Mouse (Mus musculus) kidney, adult 8-10 months (tissue): ENCODE measurements around the gene Tlr8.
"Not testable (repeated sequence)": the region's sequence is repeated elsewhere in the genome, so short reads cannot be mapped to it uniquely, and the experiment has no call there.

Experiments
- DNase-seq, 2 experiments: peaks; one replicate each; pipeline ENCODE4 v3.0.0; 2022

Gene Tlr8

GRCm38 (mm10) chrX:167264086-167264485 lies at the start of gene Tlr8:
Gene Tlr8, minus strand, starts transcription at chrX:167264329.
- no peak for DNase-seq

- not testable (repeated sequence) for DNase-seq
Observed at GRCm38 (mm10) chrX:167302061-167302460, 37.9 kb upstream of the Tlr8 start.

GRCm38 (mm10) chrX:167276953-167277352 lies 12.8 kb upstream of the Tlr8 start:
- peak; percentile 27 to 52 for DNase-seq

- DNase-seq: no peak
Observed at GRCm38 (mm10) chrX:167276551-167276950, 12.4 kb upstream of the Tlr8 start.

- no peak for DNase-seq
Observed at GRCm38 (mm10) chrX:167263530-167263929, 599 bp downstream of the Tlr8 start.

- no peak for DNase-seq
Observed at GRCm38 (mm10) chrX:167241736-167242135, 22.4 kb downstream of the Tlr8 start.

GRCm38 (mm10) chrX:167239293-167239921 lies 24.7 kb downstream of the Tlr8 start:
- DNase-seq: no peak

- DNase-seq: peak; percentile 38 to 71
Observed at GRCm38 (mm10) chrX:167233104-167233687, 30.9 kb downstream of the Tlr8 start.

- no peak for DNase-seq
Observed at GRCm38 (mm10) chrX:167231150-167231549, 33.0 kb downstream of the Tlr8 start.

- no peak for DNase-seq
Observed at GRCm38 (mm10) chrX:167229819-167230218, 34.3 kb downstream of the Tlr8 start.

GRCm38 (mm10) chrX:167229206-167229605 lies 34.9 kb downstream of the Tlr8 start:
- DNase-seq: peak; percentile 30 to 42

GRCm38 (mm10) chrX:167227756-167228155 lies 36.4 kb downstream of the Tlr8 start:
- no peak for DNase-seq

- no peak for DNase-seq
Observed at GRCm38 (mm10) chrX:167227138-167227537, 37.0 kb downstream of the Tlr8 start.

- no peak for DNase-seq
Observed at GRCm38 (mm10) chrX:167226570-167226969, 37.6 kb downstream of the Tlr8 start.

- DNase-seq: peak; percentile 21 to 28
Observed at GRCm38 (mm10) chrX:167212707-167213106, 51.4 kb downstream of the Tlr8 start.

- DNase-seq: no peak
Observed at GRCm38 (mm10) chrX:167211871-167212555, 52.1 kb downstream of the Tlr8 start.

- DNase-seq: peak in 1 of 2 experiments; percentile 22
Observed at GRCm38 (mm10) chrX:167210319-167210728, 53.8 kb downstream of the Tlr8 start.

- DNase-seq: no peak
Observed at GRCm38 (mm10) chrX:167209828-167210227, 54.3 kb downstream of the Tlr8 start.

- peak; percentile 58 to 70 for DNase-seq
Observed at GRCm38 (mm10) chrX:167208978-167209754, 55.0 kb downstream of the Tlr8 start, which contains the start of gene Tmsb4x. Gene Tmsb4x, minus strand, starts transcription at chrX:167209315.

GRCm38 (mm10) chrX:167208506-167208820 lies 55.7 kb downstream of the Tlr8 start:
- DNase-seq: no peak

- DNase-seq: no peak
Observed at GRCm38 (mm10) chrX:167207741-167208505, 56.2 kb downstream of the Tlr8 start.

- DNase-seq: no peak
Observed at GRCm38 (mm10) chrX:167205813-167206520, 58.2 kb downstream of the Tlr8 start.
